In the genomic region with DNA sequence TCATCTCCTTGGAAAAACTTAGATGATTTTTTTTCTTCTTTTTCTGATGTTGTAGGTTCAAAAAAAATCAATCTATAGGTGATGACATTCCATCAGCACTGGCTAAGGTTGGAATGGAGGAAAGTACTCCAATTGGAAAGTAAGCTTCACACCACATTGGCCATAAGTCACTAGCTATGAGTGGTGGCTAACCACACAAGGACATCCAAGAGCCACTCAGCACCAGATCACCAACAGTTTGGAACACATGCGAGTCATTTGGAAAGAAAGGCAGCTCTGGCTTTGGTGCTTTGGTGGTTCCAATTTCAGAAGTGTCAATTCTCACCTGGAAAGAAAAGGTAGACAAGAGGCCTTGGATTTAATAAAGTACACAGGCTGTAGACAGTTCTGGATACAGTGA, we compare ENCODE assay signal across 19 mouse cellular contexts.
DNase-seq lines count a peak whose midpoint lies in the region.
"Had no signal": no experiment of that assay in that cellular context is flagged by ENCODE, and none has a peak within 500 bp of the region (broad histone marks: within the 10 kb centered on the region; RNA-seq: fewer than 3 reads in every experiment).

No protein-coding gene starts in this region.

- peak; percentile 11 for DNase-seq in heart, adult 11 months
- no peak for DNase-seq in heart, postnatal 4 days
- peak; percentile 57 for DNase-seq in limb, embryonic 10.5 days (ENCODE audit: low spot score)
- DNase-seq in thymus, postnatal 10 days (ENCODE audit: low spot score in 2 of 2), result no peak
- DNase-seq in kidney, adult 9 months, result no peak
- DNase-seq: adrenal gland, adult 8-10 months; adrenal gland, postnatal 25 days; cerebellum, adult 11 months; cerebellum, adult 18-20 months; cerebellum, adult 8-10 months; cerebellum, adult 9-11 months; cerebellum, postnatal 14 days; cerebellum, postnatal 36 days; embryo, embryonic 11 days had no signal

- H3K27me3 ChIP-seq in limb, embryonic 10.5 days (ENCODE audit: low read depth, poor library complexity, severe bottlenecking), result no peaks in the 10 kb centered on the region
- H3K27me3 ChIP-seq: embryonic facial prominence, embryonic 13.5 days; embryonic facial prominence, embryonic 15.5 days had no signal

- H3K27ac ChIP-seq in limb, embryonic 10.5 days, result no peak overlapping the region
- H3K27ac ChIP-seq: embryonic facial prominence, embryonic 13.5 days; embryonic facial prominence, embryonic 15.5 days had no signal

- no peaks in the 10 kb centered on the region for H3K36me3 ChIP-seq in limb, embryonic 10.5 days
- H3K36me3 ChIP-seq: embryonic facial prominence, embryonic 13.5 days; embryonic facial prominence, embryonic 15.5 days; forebrain, embryonic 10.5 days; forebrain, embryonic 12.5 days had no signal

- H3K9me3 ChIP-seq in limb, embryonic 10.5 days (replicated peaks), result no peaks in the 10 kb centered on the region
- H3K9me3 ChIP-seq: embryonic facial prominence, embryonic 13.5 days; embryonic facial prominence, embryonic 15.5 days; forebrain, embryonic 10.5 days; forebrain, embryonic 12.5 days had no signal

- 84% methylated on average over 1 of the region's 1 CpGs for WGBS in limb, embryonic 10.5 days

- H3K4me3 ChIP-seq in limb, embryonic 10.5 days, result no peak overlapping the region
- H3K4me3 ChIP-seq: embryonic facial prominence, embryonic 13.5 days; embryonic facial prominence, embryonic 15.5 days; erythroblast, embryonic 14.5 days; forebrain, embryonic 10.5 days; forebrain, embryonic 12.5 days had no signal

- H3K4me1 ChIP-seq in limb, embryonic 10.5 days, result peaks cover 12% of the 10 kb centered on the region
- H3K4me1 ChIP-seq: embryonic facial prominence, embryonic 15.5 days had no signal

Comparison
In these comparisons a context has a peak if more than half of its experiments do, and no peak if none do; other contexts are left out.
1. DNase-seq: peak in heart, adult 11 months (single experiment) and limb, embryonic 10.5 days (single experiment); none in heart, postnatal 4 days (single experiment), thymus, postnatal 10 days (0 of 2) and kidney, adult 9 months (single experiment).